Mouse (Mus musculus) cerebellum, adult 2 months (tissue): ENCODE measurements at regions not wholly inside any gene's neighbourhood (a gene's known extent, or its start where the extent isn't known, plus 50 kb on each side); places are given as distances from the start of the nearest gene placed in this dataset.

Experiments used
- DNase-seq, 2 experiments: peaks; one replicate each; pipeline ENCODE4 v3.0.0; 2021
- H3K27ac ChIP-seq: fragments of 200-500 bp; 2 replicates; pipeline ENCODE4 v1.5.1; 2012; ENCODE audit warnings: low read length, control low read depth, inconsistent platforms; ENCODE audit not compliant: insufficient read depth
- H3K27me3 ChIP-seq: fragments of 200-500 bp; 2 replicates; pipeline ENCODE4 v1.6.1; 2012; ENCODE audit warnings: inconsistent platforms, mild to moderate bottlenecking, low read length, moderate library complexity; ENCODE audit not compliant: control insufficient read depth, insufficient read depth
- H3K4me1 ChIP-seq: fragments of 200-500 bp; 2 replicates; pipeline ENCODE4 v1.6.1; 2011; ENCODE audit warnings: low read length; ENCODE audit not compliant: control insufficient read depth, insufficient read depth
- H3K4me3 ChIP-seq: fragments of 200-500 bp; replicated peaks from 2 replicates; pipeline ENCODE3; 2011; ENCODE audit warnings: mild to moderate bottlenecking, low read depth, low read length, control low read depth; ENCODE audit not compliant: insufficient read depth
- CTCF ChIP-seq: fragments of 200-500 bp; IDR thresholded peaks from 2 replicates; pipeline ENCODE4 v1.5.1; 2011; ENCODE audit warnings: low read depth, mild to moderate bottlenecking, control low read depth, low read length, moderate library complexity, borderline replicate concordance; ENCODE audit not compliant: insufficient read depth
- POLR2A ChIP-seq: fragments of 200-500 bp; IDR thresholded peaks from 2 replicates; pipeline ENCODE4 v1.6.1; 2011; ENCODE audit warnings: low read length, control low read depth, borderline replicate concordance; ENCODE audit not compliant: insufficient read depth
- WGBS: fragments of 180-500 bp; shearing (Covaris S2); methylation state at CpG from one replicate; pipeline ENCODE4 v1.1.7; 2018; 5-methylcytosine and 5-hydroxymethylcytosine counted together

DNA sequence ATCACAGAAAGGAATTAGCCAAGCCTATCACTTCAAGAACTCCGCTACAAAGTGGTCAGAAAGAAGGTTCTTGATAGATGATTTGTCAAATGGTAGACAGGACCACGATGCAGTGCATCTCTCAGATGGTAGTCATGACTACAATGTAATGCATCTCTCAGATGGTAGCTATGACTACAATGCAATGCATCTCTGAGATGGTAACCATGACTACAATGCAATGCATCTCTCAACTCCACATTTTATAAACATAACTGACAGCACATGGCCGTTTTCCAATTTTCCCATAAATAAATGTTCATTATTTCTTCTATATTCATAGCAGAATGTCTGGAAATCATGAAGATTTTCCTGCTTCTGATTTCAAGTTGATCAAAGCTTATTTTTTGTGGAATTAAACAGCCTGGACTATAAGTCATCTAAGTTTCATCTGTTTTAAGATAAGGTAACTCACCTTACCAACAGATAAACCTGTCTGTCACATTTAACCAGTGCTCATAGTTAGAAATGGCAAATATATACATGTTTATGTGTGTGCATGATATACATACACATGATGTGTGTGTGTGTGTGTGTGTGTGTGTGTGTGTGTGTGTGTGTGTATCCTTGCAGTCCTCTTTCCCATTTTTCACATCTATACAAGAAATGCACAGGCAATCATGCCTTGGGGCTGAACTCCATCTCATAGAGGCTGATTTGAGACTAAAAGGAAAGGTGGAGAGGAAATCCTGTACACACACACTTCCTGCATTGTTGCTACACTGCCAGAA is 122.4 kb downstream of the Phf3 start:
- 21% methylated on average over 3 of the region's 3 CpGs for WGBS
- Histone ChIP-seq H3K4me3 (no peak overlapping the region), H3K27ac (no peak overlapping the region), H3K4me1 (no peaks in the 10 kb centered on the region), H3K27me3 (no peaks in the 10 kb centered on the region; the same call in 1 of the 2 replicates)
- no peak for TF ChIP-seq POLR2A
- no peak for TF ChIP-seq CTCF
- DNase-seq, result no peak

DNA sequence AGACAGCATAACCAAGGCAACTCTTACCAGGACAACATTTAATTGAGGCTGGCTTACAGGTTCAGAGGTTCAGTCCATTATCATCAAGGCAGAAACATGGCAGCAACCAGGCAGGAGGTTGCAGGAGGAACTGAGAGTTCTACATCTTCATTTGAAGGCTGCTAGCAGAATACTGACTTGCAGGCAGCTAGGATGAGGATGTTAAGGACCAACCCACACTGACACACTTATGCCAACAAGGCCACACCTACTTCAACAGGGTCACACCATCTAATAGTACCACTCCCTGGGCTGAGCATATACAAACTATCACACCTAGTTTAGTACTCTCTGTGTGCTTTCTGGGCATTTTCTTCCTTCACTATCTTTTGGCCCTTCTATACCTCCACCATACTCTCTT is 131.8 kb downstream of the Phf3 start:
- Histone ChIP-seq H3K4me1 (no peaks in the 10 kb centered on the region), H3K4me3 (no peak overlapping the region), H3K27ac (no peak overlapping the region), H3K27me3 (no peaks in the 10 kb centered on the region)
- no peak for DNase-seq
- TF ChIP-seq CTCF, result no peak
- TF ChIP-seq POLR2A, result no peak

DNA sequence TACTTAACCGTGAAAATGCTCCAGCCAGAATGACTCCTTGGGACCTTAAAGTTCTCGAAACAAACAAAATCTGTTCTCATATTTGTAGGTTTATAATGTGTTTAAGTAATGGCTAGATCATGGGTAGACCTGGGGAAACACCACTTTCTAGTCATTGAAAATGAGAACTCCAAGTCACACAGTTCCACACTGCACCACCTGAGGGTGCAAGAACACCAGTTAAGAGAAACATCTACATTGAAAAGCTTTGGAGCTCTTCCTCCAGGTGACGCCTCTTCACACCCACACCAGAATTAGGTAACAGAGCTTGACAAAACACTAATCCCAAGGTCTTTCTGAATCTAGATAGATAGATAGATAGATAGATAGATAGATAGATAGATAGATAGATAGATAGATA is 132.9 kb downstream of the Phf3 start:
- DNase-seq, result no peak
- no peak for TF ChIP-seq CTCF
- TF ChIP-seq POLR2A, result no peak
- no peak overlapping the region for H3K27ac ChIP-seq
- WGBS, result 69% methylated on average over 3 of the region's 3 CpGs
- H3K4me1 ChIP-seq, result no peaks in the 10 kb centered on the region
- no peak overlapping the region for H3K4me3 ChIP-seq
- H3K27me3 ChIP-seq, result no peaks in the 10 kb centered on the region

DNA sequence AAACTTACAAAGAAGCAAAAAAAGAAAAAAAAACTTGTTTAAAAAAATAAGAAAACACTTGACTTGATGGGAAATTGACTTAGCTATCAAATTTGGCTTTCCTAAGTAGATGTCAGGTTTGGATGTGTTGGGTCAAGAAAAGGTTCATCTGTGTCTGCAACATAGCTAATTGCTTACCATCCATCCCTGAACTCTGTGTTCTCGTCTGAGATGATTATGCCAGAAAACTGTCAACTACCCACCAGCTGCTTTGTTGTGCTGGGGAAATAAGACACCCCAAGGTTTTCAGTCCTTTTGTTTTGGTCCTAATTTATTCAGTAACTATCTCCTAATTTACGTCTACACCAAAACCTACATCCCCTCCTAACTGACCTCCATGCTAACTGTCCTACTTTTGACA is 152.2 kb downstream of the Phf3 start:
- no peak overlapping the region for H3K27ac ChIP-seq
- TF ChIP-seq CTCF (no peak), POLR2A (no peak)
- no peak overlapping the region for H3K4me3 ChIP-seq
- H3K27me3 ChIP-seq, result no peaks in the 10 kb centered on the region
- 32% methylated on average over 2 of the region's 2 CpGs for WGBS
- H3K4me1 ChIP-seq, result no peaks in the 10 kb centered on the region; the same call in 1 of the 2 replicates
- no peak for DNase-seq

DNA sequence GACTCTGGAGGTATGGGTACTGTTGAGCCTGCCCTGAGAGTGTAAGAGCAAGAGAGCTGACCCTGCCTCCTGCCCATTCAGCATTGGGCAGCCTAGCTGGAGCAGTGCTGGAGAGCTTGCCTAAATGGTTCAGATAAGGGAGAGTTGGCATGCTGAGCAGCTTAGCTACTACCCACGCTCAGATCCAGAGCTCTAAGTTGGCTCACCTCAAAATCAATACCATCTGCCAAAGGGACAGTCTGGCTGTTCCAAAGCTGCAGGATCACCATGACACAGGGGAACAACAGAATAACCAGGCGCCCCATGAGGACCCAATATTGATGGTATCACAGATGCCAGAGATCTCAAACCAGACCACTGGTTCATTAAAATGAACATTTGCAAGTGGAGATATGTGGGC is 152.9 kb downstream of the Phf3 start:
- Histone ChIP-seq H3K27ac (no peak overlapping the region), H3K4me1 (no peaks in the 10 kb centered on the region; the same call in 1 of the 2 replicates), H3K27me3 (no peaks in the 10 kb centered on the region), H3K4me3 (no peak overlapping the region)
- 32% methylated on average over 2 of the region's 2 CpGs for WGBS
- DNase-seq, result no peak
- TF ChIP-seq POLR2A (no peak), CTCF (no peak)

DNA sequence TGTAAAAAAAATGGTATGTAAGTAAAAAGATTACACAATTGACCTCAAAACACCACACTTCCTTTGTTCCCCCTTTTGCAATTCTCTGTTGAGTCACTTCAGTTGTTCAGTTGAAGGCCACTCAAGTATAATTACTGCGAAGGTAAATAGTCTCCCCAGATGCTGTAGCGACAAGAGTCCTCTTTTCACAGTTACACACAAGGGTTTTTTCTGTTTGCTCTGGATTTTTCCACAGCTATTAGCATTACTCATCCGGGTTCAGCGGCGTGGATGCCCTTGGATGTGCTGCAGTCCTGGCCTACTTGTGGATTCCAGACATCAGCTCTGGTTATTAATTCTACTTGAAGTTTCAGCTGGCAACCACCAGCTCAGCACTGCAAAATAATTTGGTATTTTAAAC is 155.1 kb downstream of the Phf3 start:
- 63% methylated on average over 5 of the region's 5 CpGs for WGBS
- no peaks in the 10 kb centered on the region for H3K27me3 ChIP-seq
- no peaks in the 10 kb centered on the region; the same call in 1 of the 2 replicates for H3K4me1 ChIP-seq
- no peak overlapping the region for H3K27ac ChIP-seq
- DNase-seq, result peak in 1 of 2 experiments; percentile 8
- H3K4me3 ChIP-seq, result no peak overlapping the region
- TF ChIP-seq POLR2A (no peak), CTCF (no peak)

DNA sequence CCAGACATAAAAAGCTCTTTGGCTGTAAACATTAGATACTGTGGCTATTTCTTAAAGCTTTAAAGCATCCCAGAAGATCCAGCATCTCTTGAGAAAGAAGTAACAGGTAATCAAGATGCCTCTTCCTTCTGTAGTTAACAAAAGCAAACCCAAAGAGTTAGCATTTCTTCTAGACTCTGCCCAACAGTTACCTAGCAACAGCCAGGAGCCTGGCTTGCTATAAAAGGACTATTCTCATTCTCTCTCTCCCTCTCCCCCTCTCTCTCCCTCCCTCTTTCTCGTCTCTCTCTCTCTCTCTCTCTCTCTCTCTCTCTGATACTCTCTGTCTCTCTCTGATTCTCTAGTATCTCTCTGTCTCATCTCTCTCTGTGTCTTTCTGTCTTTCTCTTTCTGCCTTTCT is 157.4 kb downstream of the Phf3 start:
- Histone ChIP-seq H3K4me1 (no peaks in the 10 kb centered on the region; the same call in 1 of the 2 replicates), H3K27me3 (no peaks in the 10 kb centered on the region), H3K4me3 (no peak overlapping the region), H3K27ac (no peak overlapping the region)
- WGBS, result 11% methylated on average over 1 of the region's 1 CpGs
- TF ChIP-seq CTCF (no peak), POLR2A (no peak)
- no peak for DNase-seq

DNA sequence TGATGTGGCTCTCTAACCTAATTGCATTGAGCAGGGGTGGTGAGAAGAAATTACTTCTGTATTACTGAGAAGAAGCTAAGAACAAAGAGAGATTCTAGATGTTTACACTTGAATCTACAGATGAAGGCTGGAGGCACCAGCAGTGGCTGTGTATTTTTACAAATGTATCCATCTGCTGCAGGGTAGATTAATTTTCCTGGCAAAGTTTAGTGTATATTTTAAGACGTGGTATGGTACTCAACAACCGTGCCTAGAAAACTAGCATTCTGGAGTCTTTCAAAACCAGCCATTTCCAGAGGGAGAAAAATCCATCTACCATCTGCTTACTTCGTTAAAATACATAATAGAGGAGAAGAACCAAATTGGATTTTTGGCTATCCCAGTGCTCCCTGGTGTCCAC is 172.6 kb downstream of the Phf3 start:
- no peak overlapping the region for H3K4me3 ChIP-seq
- no peak overlapping the region for H3K27ac ChIP-seq
- no peak for DNase-seq
- H3K4me1 ChIP-seq, result no peaks in the 10 kb centered on the region
- 11% methylated on average over 3 of the region's 3 CpGs for WGBS
- H3K27me3 ChIP-seq, result no peaks in the 10 kb centered on the region
- TF ChIP-seq POLR2A (no peak), CTCF (no peak)
